Mouse (Mus musculus): ENCODE results near the gene Tph1. TPM values are rescaled to one million over a fixed set of nuclear protein-coding genes. Genes with fewer than 3 reads are reported as not detected.
"Not testable (repeated sequence)": the region's sequence is repeated elsewhere in the genome, so short reads cannot be mapped to it uniquely, and the experiment has no call there.

Gene Tph1
- total RNA-seq, 2 experiments from 2014 or later = 0.23 TPM; not detected in 1

GRCm38 (mm10) chr7:46650231-46650630 lies 22.1 kb downstream of the Tph1 start:
- DNase-seq (ENCODE audit: low spot score in 2 of 2) = not testable (repeated sequence)

- DNase-seq (ENCODE audit: low spot score in 2 of 2) = peak in 1 of 2 experiments; percentile 61
Measured at GRCm38 (mm10) chr7:46648431-46649140, 23.8 kb downstream of the Tph1 start.

- no peak for DNase-seq (ENCODE audit: low spot score in 2 of 2)
Measured at GRCm38 (mm10) chr7:46643172-46643571, 29.2 kb downstream of the Tph1 start.

- no peak for DNase-seq (ENCODE audit: low spot score in 2 of 2)
Measured at GRCm38 (mm10) chr7:46640062-46640461, 32.3 kb downstream of the Tph1 start.

- peak; percentile 89 to 90 for DNase-seq (ENCODE audit: low spot score in 2 of 2)
Measured at GRCm38 (mm10) chr7:46639692-46640031, 32.7 kb downstream of the Tph1 start, which contains the start of gene Sergef. Gene Sergef (minus strand): TSS chr7:46639807.

- peak in 1 of 2 experiments; percentile 54 for DNase-seq (ENCODE audit: low spot score in 2 of 2)
Measured at GRCm38 (mm10) chr7:46638889-46639691, 33.2 kb downstream of the Tph1 start.

- no peak for DNase-seq (ENCODE audit: low spot score in 2 of 2)
Measured at GRCm38 (mm10) chr7:46628375-46628975, 43.9 kb downstream of the Tph1 start.

GRCm38 (mm10) chr7:46623979-46624378 lies 48.4 kb downstream of the Tph1 start:
- peak in 1 of 2 experiments; percentile 60 for DNase-seq (ENCODE audit: low spot score in 2 of 2)

GRCm38 (mm10) chr7:46618416-46619110 lies 53.8 kb downstream of the Tph1 start:
- peak in 1 of 2 experiments; percentile 55 for DNase-seq (ENCODE audit: low spot score in 2 of 2)

GRCm38 (mm10) chr7:46616429-46617005 lies 55.8 kb downstream of the Tph1 start:
- DNase-seq (ENCODE audit: low spot score in 2 of 2) = no peak

- no peak for DNase-seq (ENCODE audit: low spot score in 2 of 2)
Measured at GRCm38 (mm10) chr7:46615256-46615977, 56.9 kb downstream of the Tph1 start.

- no peak for DNase-seq (ENCODE audit: low spot score in 2 of 2)
Measured at GRCm38 (mm10) chr7:46614263-46614662, 58.1 kb downstream of the Tph1 start.

GRCm38 (mm10) chr7:46613091-46613490 lies 59.2 kb downstream of the Tph1 start:
- no peak for DNase-seq (ENCODE audit: low spot score in 2 of 2)

GRCm38 (mm10) chr7:46612421-46612937 lies 59.9 kb downstream of the Tph1 start:
- no peak for DNase-seq (ENCODE audit: low spot score in 2 of 2)

GRCm38 (mm10) chr7:46611970-46612369 lies 60.4 kb downstream of the Tph1 start:
- peak in 1 of 2 experiments; percentile 47 for DNase-seq (ENCODE audit: low spot score in 2 of 2)

GRCm38 (mm10) chr7:46609317-46609716 lies 63.0 kb downstream of the Tph1 start:
- no peak for DNase-seq (ENCODE audit: low spot score in 2 of 2)

GRCm38 (mm10) chr7:46607428-46608055 lies 64.8 kb downstream of the Tph1 start:
- peak in 1 of 2 experiments; percentile 79 for DNase-seq (ENCODE audit: low spot score in 2 of 2)

- DNase-seq (ENCODE audit: low spot score in 2 of 2) = no peak
Measured at GRCm38 (mm10) chr7:46607031-46607426, 65.3 kb downstream of the Tph1 start.

GRCm38 (mm10) chr7:46606391-46607030 lies 65.8 kb downstream of the Tph1 start:
- peak; percentile 56 to 83 for DNase-seq (ENCODE audit: low spot score in 2 of 2)

All from layer of hippocampus, adult 18-20 months (tissue).